Mouse (Mus musculus): ENCODE data around the gene Sypl. TPM values are rescaled to one million over a fixed set of nuclear protein-coding genes. Genes with fewer than 3 reads are reported as not detected.
A peak's percentile ranks its signal among the peaks of the same experiment; 100 is the strongest.

Gene Sypl
- polyA plus RNA-seq, 1 experiment from 2014 or later: 172 TPM

GRCm38 (mm10) chr12:32918683-32919082 is 35.0 kb upstream of the Sypl start:
- no peaks in the 10 kb centered on the region for H3K27me3 ChIP-seq (ENCODE audit: control insufficient read depth, insufficient read depth, low read length)
- DNase-seq (ENCODE audit: low spot score): no peak
- no peak for ATAC-seq (ENCODE audit: low FRiP score, low TSS enrichment)
- no peak overlapping the region for H3K9ac ChIP-seq (ENCODE audit: low read length)
- no peaks in the 10 kb centered on the region for H3K4me1 ChIP-seq (replicated peaks; ENCODE audit: control insufficient read depth, insufficient read depth)
- TF ChIP-seq EP300 (optimal IDR thresholded peaks at IDR 0.05) (no peak), CTCF (IDR thresholded peaks at IDR 0.05; ENCODE audit: low read depth) (no peak)
- H3K36me3 ChIP-seq (ENCODE audit: control insufficient read depth, insufficient read depth, low read length): no peaks in the 10 kb centered on the region
- H3K27ac ChIP-seq (replicated peaks): no peak overlapping the region
- H3K9me3 ChIP-seq (ENCODE audit: control insufficient read depth, low read length): no peaks in the 10 kb centered on the region
- no peak overlapping the region for H3K4me3 ChIP-seq (ENCODE audit: low read depth, low read length)
- 84% methylated on average over 7 of the region's 7 CpGs for WGBS
- H3K4me2 ChIP-seq (replicated peaks; ENCODE audit: low read depth): no peak overlapping the region

DNA sequence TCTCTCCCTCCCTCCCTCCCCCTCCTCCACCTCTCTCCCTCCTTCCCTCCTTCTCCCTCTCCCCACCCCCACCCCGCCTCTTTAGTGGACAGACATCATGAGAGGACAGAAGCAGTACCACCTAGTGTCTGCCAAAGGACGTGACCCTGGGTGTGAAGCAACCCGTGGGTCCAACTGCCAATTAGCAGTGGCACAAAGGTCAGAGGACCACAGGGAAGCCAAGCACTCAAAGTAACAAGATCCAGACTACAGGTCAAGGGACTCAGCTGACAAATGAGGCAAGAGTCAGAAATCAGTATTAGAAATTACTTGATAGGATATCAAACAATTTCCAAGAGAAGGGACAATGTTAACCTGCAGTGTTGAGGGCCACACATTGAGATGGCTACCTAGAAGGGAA is 34.6 kb upstream of the Sypl start:
- no peaks in the 10 kb centered on the region for H3K36me3 ChIP-seq (ENCODE audit: control insufficient read depth, insufficient read depth, low read length)
- H3K4me1 ChIP-seq (replicated peaks; ENCODE audit: control insufficient read depth, insufficient read depth): no peaks in the 10 kb centered on the region
- no peak overlapping the region for H3K4me3 ChIP-seq (ENCODE audit: low read depth, low read length)
- no peak overlapping the region for H3K9ac ChIP-seq (ENCODE audit: low read length)
- no peak for TF ChIP-seq CTCF (IDR thresholded peaks at IDR 0.05; ENCODE audit: low read depth)
- TF ChIP-seq EP300 (optimal IDR thresholded peaks at IDR 0.05): no peak
- no peaks in the 10 kb centered on the region for H3K9me3 ChIP-seq (ENCODE audit: control insufficient read depth, low read length)
- no peaks in the 10 kb centered on the region for H3K27me3 ChIP-seq (ENCODE audit: control insufficient read depth, insufficient read depth, low read length)
- DNase-seq (ENCODE audit: low spot score) (no peak), ATAC-seq (ENCODE audit: low FRiP score, low TSS enrichment) (no peak)
- no peak overlapping the region for H3K4me2 ChIP-seq (replicated peaks; ENCODE audit: low read depth)
- H3K27ac ChIP-seq (replicated peaks): no peak overlapping the region
- 61% methylated on average over 3 of the region's 3 CpGs for WGBS

DNA sequence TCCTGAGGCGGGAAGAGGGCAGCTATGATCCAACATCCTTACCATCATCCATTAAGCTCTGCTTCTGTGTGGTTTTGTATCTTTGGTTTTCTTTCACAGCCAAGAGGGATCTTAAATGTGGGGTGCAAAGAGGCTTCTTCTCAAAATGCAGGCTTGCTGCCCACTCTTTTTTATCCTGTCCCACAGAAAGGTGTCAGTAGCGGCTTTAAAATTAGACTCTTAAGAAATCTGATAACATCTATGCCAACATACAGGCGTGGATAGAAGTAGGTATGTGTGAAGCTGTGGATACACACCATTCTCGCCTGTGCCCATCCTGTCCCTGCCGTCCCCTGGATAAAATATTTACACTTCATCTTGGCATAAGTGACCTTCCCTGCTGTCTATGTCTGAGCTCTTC is 34.2 kb upstream of the Sypl start:
- no peaks in the 10 kb centered on the region for H3K4me1 ChIP-seq (replicated peaks; ENCODE audit: control insufficient read depth, insufficient read depth)
- H3K27ac ChIP-seq (replicated peaks): no peak overlapping the region
- H3K9ac ChIP-seq (ENCODE audit: low read length): no peak overlapping the region
- TF ChIP-seq EP300 (optimal IDR thresholded peaks at IDR 0.05) (no peak), CTCF (IDR thresholded peaks at IDR 0.05; ENCODE audit: low read depth) (no peak)
- H3K27me3 ChIP-seq (ENCODE audit: control insufficient read depth, insufficient read depth, low read length): no peaks in the 10 kb centered on the region
- ATAC-seq (ENCODE audit: low FRiP score, low TSS enrichment): no peak
- no peaks in the 10 kb centered on the region for H3K9me3 ChIP-seq (ENCODE audit: control insufficient read depth, low read length)
- no peaks in the 10 kb centered on the region for H3K36me3 ChIP-seq (ENCODE audit: control insufficient read depth, insufficient read depth, low read length)
- WGBS: 72% methylated on average over 5 of the region's 5 CpGs
- no peak for DNase-seq (ENCODE audit: low spot score)
- no peak overlapping the region for H3K4me3 ChIP-seq (ENCODE audit: low read depth, low read length)
- no peak overlapping the region for H3K4me2 ChIP-seq (replicated peaks; ENCODE audit: low read depth)

GRCm38 (mm10) chr12:32920185-32920788 is 33.4 kb upstream of the Sypl start:
- TF ChIP-seq CTCF (IDR thresholded peaks at IDR 0.05; ENCODE audit: low read depth) (peak; percentile 91), EP300 (optimal IDR thresholded peaks at IDR 0.05) (no peak)
- WGBS: 59% methylated on average over 8 of the region's 8 CpGs
- Histone ChIP-seq H3K4me1 (replicated peaks; ENCODE audit: control insufficient read depth, insufficient read depth) (no peaks in the 10 kb centered on the region), H3K4me2 (replicated peaks; ENCODE audit: low read depth) (no peak overlapping the region), H3K9me3 (ENCODE audit: control insufficient read depth, low read length) (no peaks in the 10 kb centered on the region), H3K9ac (ENCODE audit: low read length) (no peak overlapping the region), H3K27ac (replicated peaks) (peak overlapping the region; percentile 1; the same call in 1 of the 2 replicates), H3K27me3 (ENCODE audit: control insufficient read depth, insufficient read depth, low read length) (no peaks in the 10 kb centered on the region), H3K36me3 (ENCODE audit: control insufficient read depth, insufficient read depth, low read length) (no peaks in the 10 kb centered on the region), H3K4me3 (ENCODE audit: low read depth, low read length) (no peak overlapping the region)
- DNase-seq (ENCODE audit: low spot score) (peak; percentile 88), ATAC-seq (ENCODE audit: low FRiP score, low TSS enrichment) (peak; percentile 68; the same call in 1 of the 2 replicates)

DNA sequence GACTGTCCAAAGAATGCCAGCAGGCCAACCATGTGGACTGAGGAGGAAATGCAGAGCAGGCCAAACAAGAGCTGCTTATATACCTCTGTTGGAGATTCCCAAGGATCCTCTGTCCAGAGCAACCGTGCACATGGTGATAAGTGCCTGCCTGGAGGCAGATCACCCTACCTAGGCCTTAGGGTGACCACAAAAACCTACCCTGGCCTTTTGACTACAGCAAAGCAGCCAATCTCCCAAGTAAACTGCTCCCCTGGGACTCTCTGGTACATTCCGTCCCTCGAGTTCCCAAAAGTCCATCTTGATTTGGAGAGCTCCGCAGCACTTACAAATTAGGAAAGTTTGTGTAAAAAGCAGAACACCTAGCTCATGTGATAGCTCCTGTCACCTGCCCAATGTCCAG is 32.6 kb upstream of the Sypl start:
- DNase-seq (ENCODE audit: low spot score): no peak
- Histone ChIP-seq H3K4me3 (ENCODE audit: low read depth, low read length) (no peak overlapping the region), H3K27ac (replicated peaks) (peak overlapping the region; percentile 1; the same call in 1 of the 2 replicates), H3K36me3 (ENCODE audit: control insufficient read depth, insufficient read depth, low read length) (no peaks in the 10 kb centered on the region), H3K4me1 (replicated peaks; ENCODE audit: control insufficient read depth, insufficient read depth) (no peaks in the 10 kb centered on the region), H3K4me2 (replicated peaks; ENCODE audit: low read depth) (no peak overlapping the region), H3K9ac (ENCODE audit: low read length) (no peak overlapping the region), H3K9me3 (ENCODE audit: control insufficient read depth, low read length) (no peaks in the 10 kb centered on the region), H3K27me3 (ENCODE audit: control insufficient read depth, insufficient read depth, low read length) (no peaks in the 10 kb centered on the region)
- peak; percentile 31; the same call in 1 of the 2 replicates for ATAC-seq (ENCODE audit: low FRiP score, low TSS enrichment)
- no peak for TF ChIP-seq EP300 (optimal IDR thresholded peaks at IDR 0.05)
- no peak for TF ChIP-seq CTCF (IDR thresholded peaks at IDR 0.05; ENCODE audit: low read depth)
- WGBS: 82% methylated on average over 4 of the region's 4 CpGs

- ATAC-seq (ENCODE audit: low FRiP score, low TSS enrichment): no peak
- 95% methylated on average over 7 of the region's 7 CpGs for WGBS
These were observed 32.1 kb upstream of the Sypl start for GRCm38 (mm10) chr12:32921532-32922131.

More at GRCm38 (mm10) chr12:32921532-32922131, 32.1 kb upstream of the Sypl start:
- Histone ChIP-seq H3K9me3 (ENCODE audit: control insufficient read depth, low read length) (no peaks in the 10 kb centered on the region), H3K36me3 (ENCODE audit: control insufficient read depth, insufficient read depth, low read length) (no peaks in the 10 kb centered on the region), H3K27me3 (ENCODE audit: control insufficient read depth, insufficient read depth, low read length) (no peaks in the 10 kb centered on the region), H3K4me2 (replicated peaks; ENCODE audit: low read depth) (no peak overlapping the region), H3K4me1 (replicated peaks; ENCODE audit: control insufficient read depth, insufficient read depth) (no peaks in the 10 kb centered on the region), H3K9ac (ENCODE audit: low read length) (no peak overlapping the region), H3K27ac (replicated peaks) (no peak overlapping the region), H3K4me3 (ENCODE audit: low read depth, low read length) (no peak overlapping the region)
- no peak for DNase-seq (ENCODE audit: low spot score)
- TF ChIP-seq CTCF (IDR thresholded peaks at IDR 0.05; ENCODE audit: low read depth) (no peak), EP300 (optimal IDR thresholded peaks at IDR 0.05) (no peak)
